Mouse (Mus musculus): ENCODE results near the gene C2cd5.

GRCm38 (mm10) chr6:142994821-142995220, 105.1 kb downstream of the C2cd5 start:
- TF ChIP-seq CTCF (conservative IDR thresholded peaks at IDR 0.05 in 1 of 2, IDR thresholded peaks at IDR 0.05 in 1 of 2; ENCODE audit: low read depth in 2 of 2, low read length in 2 of 2) (no peak), USF2 (conservative IDR thresholded peaks at IDR 0.05; ENCODE audit: low read depth, low read length) (no peak), MAFK (IDR thresholded peaks at IDR 0.05; ENCODE audit: insufficient replicate concordance, low read length) (no peak), HCFC1 (IDR thresholded peaks at IDR 0.05; ENCODE audit: low read depth, low read length) (no peak)

All from CH12.LX (cell line).